Mouse (Mus musculus): ENCODE data around the gene Pdzd8. TPM values are rescaled to one million over a fixed set of nuclear protein-coding genes. Genes with fewer than 3 reads are reported as not detected.

Pdzd8 gene
- 16.7 and 20.3 TPM in 2 replicates for polyA plus RNA-seq (2014; fragmentation: Nextera tagmentation; extraction: Ambion mirVana)

DNA sequence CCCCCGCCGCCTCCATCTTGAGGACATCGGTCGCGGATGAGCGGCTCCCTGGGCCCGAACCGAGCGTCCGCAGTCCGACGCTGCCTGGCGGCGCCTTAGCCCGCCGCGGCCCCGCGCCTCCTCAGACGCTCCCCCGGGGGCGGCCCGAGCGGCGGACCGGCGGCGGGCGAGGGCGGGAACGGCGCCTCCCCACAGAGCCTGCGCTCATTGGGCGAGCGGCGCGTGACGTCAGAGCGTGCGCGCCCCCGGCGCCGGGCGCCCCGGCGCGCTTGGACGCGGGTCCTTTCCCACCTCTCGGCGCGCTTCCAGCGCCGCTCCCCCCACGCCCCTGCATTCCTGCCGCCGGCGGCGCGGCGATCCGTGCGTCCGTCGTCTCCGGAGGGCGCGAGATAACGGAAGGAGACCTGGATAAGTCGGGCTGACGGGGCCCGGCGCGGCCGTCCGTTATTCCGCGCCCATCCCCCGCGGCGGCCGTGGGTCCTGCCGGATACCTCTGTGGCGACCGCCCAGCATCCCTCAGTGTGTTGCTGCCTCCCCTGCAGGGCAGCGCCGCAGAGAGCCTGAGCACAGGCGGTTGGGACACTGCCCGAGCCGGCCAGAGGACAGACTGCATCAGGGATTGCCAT, at the start of gene Pdzd8:
TSS of gene Pdzd8 (minus strand) at position 123 of the 626 bp plus-strand sequence.
- H3K27me3 ChIP-seq (ENCODE audit: control insufficient read depth, insufficient read depth, low read length): no peaks in the 10 kb centered on the region
- ATAC-seq (ENCODE audit: insufficient number of reproducible peaks, insufficient read depth, low FRiP score, low read depth): peak; percentile 95
- peak within 1 kb of the TSS; percentile 88 for H3K9ac ChIP-seq (replicated peaks; ENCODE audit: low read depth, low read length)
- peak within 1 kb of the TSS; percentile 94 for H3K4me3 ChIP-seq (ENCODE audit: low read depth, low read length)
- peak within 1 kb of the TSS; percentile 99 for H3K4me2 ChIP-seq (replicated peaks; ENCODE audit: low read depth, low read length)
- H3K36me3 ChIP-seq (ENCODE audit: control insufficient read depth, insufficient read depth, low read length): no peaks in the 10 kb centered on the region
- no peaks in the 10 kb centered on the region for H3K9me3 ChIP-seq (ENCODE audit: control insufficient read depth, low read depth, low read length)
- H3K4me1 ChIP-seq (ENCODE audit: control insufficient read depth, insufficient read depth, low read length): peaks cover 26% of the 10 kb centered on the region; the same call in 1 of the 2 replicates
- WGBS: under 1% methylated on average over 84 of the region's 91 CpGs
- peak within 1 kb of the TSS; percentile 93 for H3K27ac ChIP-seq (ENCODE audit: low read length)

DNA sequence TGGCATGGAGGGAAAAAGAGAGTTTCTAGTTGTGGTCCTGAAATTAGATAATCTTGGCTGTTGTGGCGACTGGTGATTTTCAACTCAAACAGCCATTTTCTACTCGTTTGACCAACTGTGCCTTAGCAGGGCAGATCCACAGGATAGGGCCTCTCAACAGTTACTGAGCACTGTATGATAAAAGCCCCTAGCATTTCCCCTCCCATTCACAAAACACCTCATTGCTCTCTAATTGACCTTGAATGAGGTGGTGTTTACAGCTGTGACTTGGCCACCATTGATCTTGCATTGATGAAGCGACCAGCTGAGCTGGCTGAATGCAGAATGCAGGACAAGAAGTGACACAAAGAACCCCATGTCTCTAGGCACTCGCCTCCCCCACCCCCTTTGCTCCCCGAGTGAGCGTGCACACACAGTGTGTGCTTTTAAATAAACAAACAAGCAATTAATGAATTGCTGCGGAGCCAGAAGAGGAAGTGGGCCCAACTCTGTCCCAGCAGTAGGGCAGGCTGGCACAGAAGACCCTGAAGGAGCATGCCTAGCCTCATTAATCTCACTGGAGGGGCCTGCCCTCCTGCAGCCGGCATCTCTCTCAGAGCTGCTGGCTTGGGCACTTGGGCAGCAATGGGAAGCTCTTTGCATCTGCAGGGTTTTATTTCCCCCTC, 48.3 kb upstream of the Pdzd8 start:
- H3K4me2 ChIP-seq (replicated peaks; ENCODE audit: low read depth, low read length): no peak overlapping the region
- ATAC-seq (ENCODE audit: insufficient number of reproducible peaks, insufficient read depth, low FRiP score, low read depth): no peak
- H3K4me1 ChIP-seq (ENCODE audit: control insufficient read depth, insufficient read depth, low read length): no peaks in the 10 kb centered on the region
- H3K9ac ChIP-seq (replicated peaks; ENCODE audit: low read depth, low read length): no peak overlapping the region
- H3K36me3 ChIP-seq (ENCODE audit: control insufficient read depth, insufficient read depth, low read length): no peaks in the 10 kb centered on the region
- H3K27ac ChIP-seq (ENCODE audit: low read length): no peak overlapping the region
- no peaks in the 10 kb centered on the region for H3K27me3 ChIP-seq (ENCODE audit: control insufficient read depth, insufficient read depth, low read length)
- 28% methylated on average over 8 of the region's 8 CpGs for WGBS
- H3K4me3 ChIP-seq (ENCODE audit: low read depth, low read length): no peak overlapping the region
- H3K9me3 ChIP-seq (ENCODE audit: control insufficient read depth, low read depth, low read length): no peaks in the 10 kb centered on the region

DNA sequence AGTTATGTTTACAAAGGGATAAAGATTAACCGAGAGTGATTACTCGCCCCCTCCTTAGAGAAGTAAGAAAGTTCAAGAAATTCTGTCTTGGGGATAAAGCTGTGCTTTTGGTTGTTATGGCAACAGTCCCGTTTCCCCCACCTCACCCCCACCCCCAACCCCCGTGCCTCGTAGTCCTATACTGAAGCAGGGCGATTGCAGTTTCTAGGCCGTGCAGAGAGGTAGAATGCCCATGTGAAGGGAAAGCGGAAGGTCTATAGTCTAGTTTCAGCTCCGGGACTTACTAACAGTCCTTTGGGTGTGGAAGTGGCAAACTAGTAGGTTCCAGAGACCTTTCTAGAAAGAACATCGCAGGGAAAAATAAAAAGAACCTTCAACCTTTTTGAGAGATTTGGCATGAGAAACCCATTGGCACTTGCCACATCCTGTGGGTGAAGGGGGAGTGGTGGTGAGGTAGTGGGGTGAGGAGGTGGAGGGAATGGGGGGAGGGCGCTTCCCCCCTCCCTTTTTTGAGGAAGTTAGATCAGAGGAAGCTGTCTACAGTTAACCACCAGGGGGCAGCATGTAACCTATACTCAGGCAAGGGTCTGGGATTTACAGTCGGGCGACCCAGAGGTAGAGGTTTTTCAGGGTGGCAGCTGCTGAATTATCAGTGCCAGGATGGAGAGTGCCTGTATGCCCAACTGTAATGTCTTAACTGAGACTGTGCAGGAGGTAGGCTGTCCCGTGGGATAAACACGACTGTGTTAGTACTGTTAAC, 43.4 kb upstream of the Pdzd8 start:
- Histone ChIP-seq H3K9me3 (ENCODE audit: control insufficient read depth, low read depth, low read length) (no peaks in the 10 kb centered on the region), H3K4me2 (replicated peaks; ENCODE audit: low read depth, low read length) (peak overlapping the region; percentile 25; the same call in 1 of the 2 replicates), H3K36me3 (ENCODE audit: control insufficient read depth, insufficient read depth, low read length) (no peaks in the 10 kb centered on the region), H3K4me1 (ENCODE audit: control insufficient read depth, insufficient read depth, low read length) (no peaks in the 10 kb centered on the region), H3K4me3 (ENCODE audit: low read depth, low read length) (no peak overlapping the region), H3K27ac (ENCODE audit: low read length) (no peak overlapping the region), H3K27me3 (ENCODE audit: control insufficient read depth, insufficient read depth, low read length) (no peaks in the 10 kb centered on the region), H3K9ac (replicated peaks; ENCODE audit: low read depth, low read length) (no peak overlapping the region)
- ATAC-seq (ENCODE audit: insufficient number of reproducible peaks, insufficient read depth, low FRiP score, low read depth): peak; percentile 42; the same call in 1 of the 2 replicates
- 15% methylated on average over 15 of the region's 15 CpGs for WGBS

DNA sequence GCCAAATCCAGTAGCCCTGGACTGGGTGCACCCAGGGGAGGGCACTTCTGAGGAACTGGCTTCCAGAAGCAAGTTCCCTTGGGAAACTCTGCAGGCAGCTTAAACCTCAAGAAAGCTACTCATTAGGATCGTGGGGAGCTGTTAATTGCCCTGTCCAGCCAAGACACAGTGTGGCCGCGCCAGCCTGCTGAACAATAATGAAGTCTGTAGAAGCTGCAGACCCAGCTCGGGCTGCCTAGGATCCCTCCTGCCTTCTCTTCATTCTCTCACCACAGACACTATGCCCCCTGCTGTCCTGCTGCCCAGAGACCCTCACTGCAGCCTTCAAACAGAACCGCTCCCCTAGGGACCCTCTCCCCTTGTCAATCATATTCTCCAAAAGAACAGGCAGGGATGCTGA, 42.8 kb upstream of the Pdzd8 start:
- WGBS: 28% methylated on average over 5 of the region's 5 CpGs
- H3K27me3 ChIP-seq (ENCODE audit: control insufficient read depth, insufficient read depth, low read length): no peaks in the 10 kb centered on the region
- H3K9me3 ChIP-seq (ENCODE audit: control insufficient read depth, low read depth, low read length): no peaks in the 10 kb centered on the region
- H3K4me3 ChIP-seq (ENCODE audit: low read depth, low read length): no peak overlapping the region
- no peak for ATAC-seq (ENCODE audit: insufficient number of reproducible peaks, insufficient read depth, low FRiP score, low read depth)
- no peaks in the 10 kb centered on the region for H3K4me1 ChIP-seq (ENCODE audit: control insufficient read depth, insufficient read depth, low read length)
- H3K27ac ChIP-seq (ENCODE audit: low read length): no peak overlapping the region
- H3K4me2 ChIP-seq (replicated peaks; ENCODE audit: low read depth, low read length): no peak overlapping the region
- no peaks in the 10 kb centered on the region for H3K36me3 ChIP-seq (ENCODE audit: control insufficient read depth, insufficient read depth, low read length)
- H3K9ac ChIP-seq (replicated peaks; ENCODE audit: low read depth, low read length): no peak overlapping the region

DNA sequence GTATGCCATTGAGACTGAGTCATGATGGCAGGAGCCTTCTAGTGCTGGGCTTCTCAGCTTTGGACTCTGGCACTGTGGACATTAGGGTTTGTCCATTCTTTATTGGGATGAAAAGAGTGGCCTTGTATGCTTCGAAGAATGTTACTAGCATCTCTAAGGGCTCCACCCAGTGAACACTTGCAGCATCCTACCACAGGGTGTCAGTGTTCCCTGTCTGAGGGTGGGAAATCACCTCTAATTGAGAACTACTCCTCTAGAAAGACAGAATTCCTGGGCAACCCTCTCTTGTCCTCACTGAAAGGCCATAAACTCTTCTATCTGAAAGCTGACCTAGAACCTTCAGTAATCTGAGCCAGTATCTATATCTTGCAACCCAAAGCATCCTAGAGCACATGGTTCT, 41.6 kb upstream of the Pdzd8 start:
- no peak for ATAC-seq (ENCODE audit: insufficient number of reproducible peaks, insufficient read depth, low FRiP score, low read depth)
- H3K9ac ChIP-seq (replicated peaks; ENCODE audit: low read depth, low read length): no peak overlapping the region
- no peaks in the 10 kb centered on the region for H3K4me1 ChIP-seq (ENCODE audit: control insufficient read depth, insufficient read depth, low read length)
- H3K27ac ChIP-seq (ENCODE audit: low read length): no peak overlapping the region
- H3K4me2 ChIP-seq (replicated peaks; ENCODE audit: low read depth, low read length): no peak overlapping the region
- H3K27me3 ChIP-seq (ENCODE audit: control insufficient read depth, insufficient read depth, low read length): no peaks in the 10 kb centered on the region
- 50% methylated on average over 1 of the region's 1 CpGs for WGBS
- no peaks in the 10 kb centered on the region for H3K9me3 ChIP-seq (ENCODE audit: control insufficient read depth, low read depth, low read length)
- H3K36me3 ChIP-seq (ENCODE audit: control insufficient read depth, insufficient read depth, low read length): no peaks in the 10 kb centered on the region
- H3K4me3 ChIP-seq (ENCODE audit: low read depth, low read length): no peak overlapping the region

DNA sequence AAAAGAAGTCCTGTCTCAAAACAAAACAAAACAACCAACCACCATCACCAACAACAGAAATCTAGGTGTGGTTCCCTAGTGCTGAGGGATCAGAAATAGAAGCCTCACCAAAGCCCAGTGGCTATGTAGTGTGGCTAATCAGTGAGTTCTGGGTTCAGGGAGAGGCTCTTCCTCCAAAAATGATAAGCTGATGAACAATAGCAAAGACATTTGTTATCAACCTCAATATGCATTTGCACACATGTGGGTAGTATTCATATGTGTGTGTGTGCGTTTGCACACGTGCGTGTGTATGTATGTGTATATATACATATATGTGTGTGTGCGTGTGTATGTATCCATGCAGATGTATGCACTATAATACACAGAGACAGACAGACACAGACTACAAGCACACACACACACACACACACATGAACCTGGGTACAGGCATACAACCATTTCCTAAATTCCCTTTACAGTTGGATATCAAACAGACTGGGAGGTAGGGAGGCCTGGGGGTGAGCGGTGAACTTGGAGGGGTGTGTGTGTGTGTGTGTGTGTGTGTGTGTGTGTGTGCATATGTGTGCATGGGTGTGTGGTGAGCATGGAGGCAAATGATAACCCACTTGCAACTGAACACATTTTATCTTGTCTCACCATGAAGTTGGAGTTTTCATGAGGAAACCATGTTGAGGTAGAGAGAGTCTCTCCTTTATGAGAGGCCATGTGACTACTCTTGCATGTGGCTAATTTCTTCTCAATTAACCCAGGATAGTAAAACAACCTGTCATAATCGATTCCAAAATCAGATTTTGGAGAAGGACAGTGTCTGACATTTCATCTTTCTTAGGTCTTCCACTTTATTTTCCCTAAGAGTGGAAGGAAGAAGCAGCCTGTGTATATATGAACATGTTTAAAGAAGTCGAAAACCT, 39.3 kb upstream of the Pdzd8 start:
- Histone ChIP-seq H3K4me1 (ENCODE audit: control insufficient read depth, insufficient read depth, low read length) (no peaks in the 10 kb centered on the region), H3K36me3 (ENCODE audit: control insufficient read depth, insufficient read depth, low read length) (no peaks in the 10 kb centered on the region), H3K9me3 (ENCODE audit: control insufficient read depth, low read depth, low read length) (no peaks in the 10 kb centered on the region), H3K9ac (replicated peaks; ENCODE audit: low read depth, low read length) (no peak overlapping the region), H3K27ac (ENCODE audit: low read length) (no peak overlapping the region), H3K27me3 (ENCODE audit: control insufficient read depth, insufficient read depth, low read length) (no peaks in the 10 kb centered on the region), H3K4me2 (replicated peaks; ENCODE audit: low read depth, low read length) (no peak overlapping the region), H3K4me3 (ENCODE audit: low read depth, low read length) (no peak overlapping the region)
- 90% methylated on average over 7 of the region's 7 CpGs for WGBS
- ATAC-seq (ENCODE audit: insufficient number of reproducible peaks, insufficient read depth, low FRiP score, low read depth): no peak

DNA sequence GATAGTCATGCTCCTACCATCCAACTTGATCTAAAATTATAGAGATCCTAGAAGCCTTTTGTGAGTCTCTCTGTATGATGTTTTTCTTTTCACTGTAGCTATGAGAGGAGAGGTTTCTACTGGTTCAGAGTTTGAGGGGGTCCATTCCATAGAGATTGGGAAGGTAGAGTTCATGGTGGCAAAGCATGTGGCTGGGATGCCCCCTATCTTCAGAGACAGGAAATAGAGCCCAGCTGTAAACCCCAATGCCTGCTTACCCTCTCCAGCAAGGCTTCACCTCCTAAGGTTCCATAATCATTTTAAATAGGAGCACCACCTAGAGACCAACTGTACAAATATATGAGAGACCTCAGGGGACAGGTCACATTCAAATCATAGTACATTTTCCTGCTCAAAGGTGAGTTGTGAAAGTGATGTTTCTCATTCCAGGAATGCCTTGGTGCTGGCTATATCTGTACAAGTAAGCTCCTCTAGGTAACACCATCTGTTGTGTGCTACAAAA, 36.9 kb upstream of the Pdzd8 start:
- Histone ChIP-seq H3K9me3 (ENCODE audit: control insufficient read depth, low read depth, low read length) (no peaks in the 10 kb centered on the region), H3K4me1 (ENCODE audit: control insufficient read depth, insufficient read depth, low read length) (no peaks in the 10 kb centered on the region), H3K27me3 (ENCODE audit: control insufficient read depth, insufficient read depth, low read length) (no peaks in the 10 kb centered on the region), H3K36me3 (ENCODE audit: control insufficient read depth, insufficient read depth, low read length) (no peaks in the 10 kb centered on the region), H3K4me3 (ENCODE audit: low read depth, low read length) (no peak overlapping the region), H3K27ac (ENCODE audit: low read length) (no peak overlapping the region), H3K9ac (replicated peaks; ENCODE audit: low read depth, low read length) (no peak overlapping the region), H3K4me2 (replicated peaks; ENCODE audit: low read depth, low read length) (no peak overlapping the region)
- no peak for ATAC-seq (ENCODE audit: insufficient number of reproducible peaks, insufficient read depth, low FRiP score, low read depth)

DNA sequence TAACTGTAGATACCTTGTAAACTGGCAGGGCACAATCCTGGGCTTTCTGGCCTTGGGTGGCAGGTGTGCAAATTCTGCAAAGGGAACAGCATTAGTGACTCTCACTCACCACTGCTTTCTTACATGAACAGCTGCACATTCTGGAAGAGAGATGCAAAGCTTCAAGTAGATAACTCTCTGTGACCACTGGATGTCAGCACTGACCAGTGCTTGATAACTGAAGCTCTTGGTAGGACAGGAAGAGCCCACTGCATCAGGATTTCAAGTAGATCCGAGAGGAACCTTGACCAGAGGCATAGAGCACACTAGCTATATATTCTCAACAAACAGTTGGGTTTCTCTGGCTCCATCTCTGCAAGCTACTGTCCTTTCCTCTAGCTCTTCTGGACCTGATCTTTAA, 34.4 kb upstream of the Pdzd8 start:
- Histone ChIP-seq H3K4me3 (ENCODE audit: low read depth, low read length) (no peak overlapping the region), H3K27me3 (ENCODE audit: control insufficient read depth, insufficient read depth, low read length) (no peaks in the 10 kb centered on the region), H3K27ac (ENCODE audit: low read length) (no peak overlapping the region), H3K9me3 (ENCODE audit: control insufficient read depth, low read depth, low read length) (no peaks in the 10 kb centered on the region), H3K4me1 (ENCODE audit: control insufficient read depth, insufficient read depth, low read length) (no peaks in the 10 kb centered on the region), H3K4me2 (replicated peaks; ENCODE audit: low read depth, low read length) (no peak overlapping the region), H3K9ac (replicated peaks; ENCODE audit: low read depth, low read length) (no peak overlapping the region), H3K36me3 (ENCODE audit: control insufficient read depth, insufficient read depth, low read length) (no peaks in the 10 kb centered on the region)
- ATAC-seq (ENCODE audit: insufficient number of reproducible peaks, insufficient read depth, low FRiP score, low read depth): no peak
- WGBS: 37% methylated on average over 1 of the region's 1 CpGs

Measured in stomach, embryonic 14.5 days (tissue).